Mouse (Mus musculus) heart, postnatal 0 days (tissue): ENCODE data around the gene Hmga1.

Experiments used
- CTCF ChIP-seq: IDR thresholded peaks from 2 replicates; pipeline ENCODE4 v1.5.1; 2016; ENCODE audit warnings: antibody characterized with exemption, control low read depth, low read depth
- EP300 ChIP-seq: IDR thresholded peaks from 2 replicates; pipeline ENCODE4 v1.6.1; 2016; ENCODE audit warnings: antibody characterized with exemption, low read depth

- no peak for TF ChIP-seq CTCF
- no peak for TF ChIP-seq EP300
Observed at GRCm38 (mm10) chr17:27508513-27508912, 47.8 kb upstream of the Hmga1 start.
